Mouse (Mus musculus): ENCODE data around the gene Zfp459.
A peak's percentile ranks its signal among the peaks of the same experiment; 100 is the strongest.
"Not testable (repeated sequence)": the region's sequence is repeated elsewhere in the genome, so short reads cannot be mapped to it uniquely, and the experiment has no call there.

The Zfp459 gene

GRCm38 (mm10) chr13:67421207-67421857 lies at the start of gene Zfp459:
Gene Zfp459, minus strand, starts transcription at chr13:67421418.
- DNase-seq = peak; percentile 25 to 60

GRCm38 (mm10) chr13:67469274-67469673 lies 48.1 kb upstream of the Zfp459 start:
- DNase-seq = no peak

GRCm38 (mm10) chr13:67463506-67464185 lies 42.4 kb upstream of the Zfp459 start:
- DNase-seq = peak in 1 of 2 experiments; percentile 17

- peak in 1 of 2 experiments; percentile 19 for DNase-seq
These were observed 30.7 kb upstream of the Zfp459 start for GRCm38 (mm10) chr13:67452021-67452309.

GRCm38 (mm10) chr13:67451172-67452020 lies 30.2 kb upstream of the Zfp459 start, which contains the start of gene Zfp874a:
Gene Zfp874a, minus strand, starts transcription at chr13:67451624.
- DNase-seq = peak; percentile 77 to 84

GRCm38 (mm10) chr13:67437095-67437494 lies 15.9 kb upstream of the Zfp459 start:
- not testable (repeated sequence) for DNase-seq

GRCm38 (mm10) chr13:67428116-67428515 lies 6.9 kb upstream of the Zfp459 start:
- no peak for DNase-seq

GRCm38 (mm10) chr13:67425699-67426098 lies 4.5 kb upstream of the Zfp459 start:
- DNase-seq = not testable (repeated sequence)

GRCm38 (mm10) chr13:67422532-67422931 lies 1.3 kb upstream of the Zfp459 start:
- not testable (repeated sequence) for DNase-seq

GRCm38 (mm10) chr13:67420558-67421206 lies 536 bp downstream of the Zfp459 start:
- DNase-seq = no peak

GRCm38 (mm10) chr13:67416811-67417210 lies 4.4 kb downstream of the Zfp459 start:
- no peak for DNase-seq

- no peak for DNase-seq
These were observed 5.5 kb downstream of the Zfp459 start for GRCm38 (mm10) chr13:67415759-67416158.

GRCm38 (mm10) chr13:67413634-67414033 lies 7.6 kb downstream of the Zfp459 start:
- not testable (repeated sequence) for DNase-seq

- peak; percentile 60 to 71 for DNase-seq
These were observed 21.9 kb downstream of the Zfp459 start, which contains the start of gene Zfp429 for GRCm38 (mm10) chr13:67399183-67399903. Gene Zfp429, minus strand, starts transcription at chr13:67399819.

GRCm38 (mm10) chr13:67376255-67376654 lies 45.0 kb downstream of the Zfp459 start:
- DNase-seq = not testable (repeated sequence)

GRCm38 (mm10) chr13:67375050-67375911 lies 45.9 kb downstream of the Zfp459 start, which contains the start of the genes Gm28041 and Zfp456:
Gene Gm28041, minus strand, starts transcription at chr13:67375733.
Gene Zfp456, minus strand, starts transcription at chr13:67375810.
- peak; percentile 72 to 81 for DNase-seq

GRCm38 (mm10) chr13:67360131-67360744 lies 61.0 kb downstream of the Zfp459 start, which contains the start of the genes Gm28044 and Zfp953:
Gene Gm28044, minus strand, starts transcription at chr13:67360536.
Gene Zfp953, minus strand, starts transcription at chr13:67360605.
- DNase-seq = peak; percentile 76 to 88
